Mouse (Mus musculus) hindlimb bud, embryonic 11.5 days (tissue): ENCODE results near the gene Adam12.
"Not testable (repeated sequence)": the region's sequence is repeated elsewhere in the genome, so short reads cannot be mapped to it uniquely, and the experiment has no call there.

Experiments used
- DNase-seq: peaks from one replicate; pipeline ENCODE4 v3.0.0-alpha.2; 2012; ENCODE audit warnings: low read depth, low spot score; ENCODE audit errors: extremely low spot score

Gene Adam12

GRCm38 (mm10) chr7:133937473-133937872 is 294.5 kb downstream of the Adam12 start:
- no peak for DNase-seq

- no peak for DNase-seq
These were observed 295.6 kb downstream of the Adam12 start for GRCm38 (mm10) chr7:133936377-133936776.

- DNase-seq = no peak
These were observed 298.6 kb downstream of the Adam12 start for GRCm38 (mm10) chr7:133933378-133933777.

GRCm38 (mm10) chr7:133931481-133931880 is 300.5 kb downstream of the Adam12 start:
- DNase-seq = no peak

GRCm38 (mm10) chr7:133928981-133929380 is 303.0 kb downstream of the Adam12 start:
- DNase-seq = no peak

- DNase-seq = no peak
These were observed 306.2 kb downstream of the Adam12 start for GRCm38 (mm10) chr7:133925771-133926170.

- DNase-seq = no peak
These were observed 308.0 kb downstream of the Adam12 start for GRCm38 (mm10) chr7:133923994-133924393.

- no peak for DNase-seq
These were observed 310.7 kb downstream of the Adam12 start for GRCm38 (mm10) chr7:133921291-133921690.

- DNase-seq = no peak
These were observed 311.2 kb downstream of the Adam12 start for GRCm38 (mm10) chr7:133920724-133921123.

GRCm38 (mm10) chr7:133919918-133920317 is 312.0 kb downstream of the Adam12 start:
- DNase-seq = no peak

GRCm38 (mm10) chr7:133919306-133919705 is 312.6 kb downstream of the Adam12 start:
- no peak for DNase-seq

- DNase-seq = no peak
These were observed 315.7 kb downstream of the Adam12 start for GRCm38 (mm10) chr7:133916230-133916629.

- no peak for DNase-seq
These were observed 320.1 kb downstream of the Adam12 start for GRCm38 (mm10) chr7:133911881-133912280.

GRCm38 (mm10) chr7:133909833-133910375 is 322.0 kb downstream of the Adam12 start:
- no peak for DNase-seq

- no peak for DNase-seq
These were observed 323.0 kb downstream of the Adam12 start for GRCm38 (mm10) chr7:133908966-133909365.

GRCm38 (mm10) chr7:133899391-133899790 is 332.6 kb downstream of the Adam12 start:
- no peak for DNase-seq

GRCm38 (mm10) chr7:133891796-133892195 is 340.1 kb downstream of the Adam12 start:
- DNase-seq = no peak

GRCm38 (mm10) chr7:133891298-133891697 is 340.6 kb downstream of the Adam12 start:
- no peak for DNase-seq

- no peak for DNase-seq
These were observed 342.0 kb downstream of the Adam12 start for GRCm38 (mm10) chr7:133889986-133890385.

- no peak for DNase-seq
These were observed 342.7 kb downstream of the Adam12 start for GRCm38 (mm10) chr7:133888926-133889920.

- not testable (repeated sequence) for DNase-seq
These were observed 347.1 kb downstream of the Adam12 start for GRCm38 (mm10) chr7:133884759-133885431.

- DNase-seq = no peak
These were observed 352.2 kb downstream of the Adam12 start for GRCm38 (mm10) chr7:133879761-133880160.
